Mouse (Mus musculus) kidney, embryonic 14.5 days (tissue): ENCODE data around the gene Nckipsd. TPM values are rescaled to one million over a fixed set of nuclear protein-coding genes. Genes with fewer than 3 reads are reported as not detected.
A peak's percentile ranks its signal among the peaks of the same experiment; 100 is the strongest.

ENCODE experiments used
- ATAC-seq: fragments of 200-750 bp; cut with Nextera tagmentation; 2 replicates; pipeline ENCODE4 v1.8.0; 2017; ENCODE audit warnings: moderate number of reproducible peaks, mild to moderate bottlenecking, moderate TSS enrichment, moderate library complexity; ENCODE audit not compliant: low FRiP score, low TSS enrichment
- H3K27ac ChIP-seq: fragments of 300-500 bp; sonication (generic); 2 replicates; pipeline ENCODE4 v1.5.1; 2014; ENCODE audit warnings: low read depth, mild to moderate bottlenecking, low read length, moderate library complexity, mixed read lengths
- H3K27me3 ChIP-seq: fragments of 300-500 bp; sonication (generic); 2 replicates; pipeline ENCODE4 v1.6.1; 2014; ENCODE audit warnings: mild to moderate bottlenecking, low read length; ENCODE audit not compliant: control insufficient read depth, insufficient read depth
- H3K36me3 ChIP-seq: fragments of 300-500 bp; sonication (generic); 2 replicates; pipeline ENCODE4 v1.6.1; 2014; ENCODE audit warnings: low read length, mixed read lengths; ENCODE audit not compliant: control insufficient read depth, insufficient read depth
- H3K4me1 ChIP-seq: fragments of 300-500 bp; sonication (generic); 2 replicates; pipeline ENCODE4 v1.6.1; 2014; ENCODE audit warnings: low read length, mixed read lengths; ENCODE audit not compliant: control insufficient read depth, insufficient read depth
- H3K4me2 ChIP-seq: fragments of 300-500 bp; sonication (generic); replicated peaks from 2 replicates; pipeline ENCODE4 v1.6.1; 2014; ENCODE audit warnings: low read depth, mild to moderate bottlenecking, low read length
- H3K4me3 ChIP-seq: fragments of 300-500 bp; sonication (generic); 2 replicates; pipeline ENCODE4 v1.5.1; 2014; ENCODE audit warnings: mild to moderate bottlenecking, low read length
- H3K9ac ChIP-seq: fragments of 300-500 bp; sonication (generic); 2 replicates; pipeline ENCODE4 v1.6.1; 2014; ENCODE audit warnings: low read depth, mild to moderate bottlenecking, low read length, moderate library complexity
- H3K9me3 ChIP-seq: fragments of 300-500 bp; sonication (generic); 2 replicates; pipeline ENCODE4 v1.6.1; 2016; ENCODE audit warnings: low read length; ENCODE audit not compliant: control insufficient read depth
- WGBS: fragments of 180-500 bp; shearing (Covaris S2); extraction: QIAGEN DNeasy Blood & Tissue Kit; methylation state at CpG from one replicate; pipeline ENCODE4 v1.1.7; 2014; 5-methylcytosine and 5-hydroxymethylcytosine counted together
- polyA plus RNA-seq: library from polyadenylated mRNA; unstranded; fragments of >200 nt; fragmentation: Nextera tagmentation; extraction: Ambion mirVana; gene quantifications from 2 replicates; pipeline ENCODE4 v1.2.1, GENCODE M21; 2014

Nckipsd gene
- polyA plus RNA-seq, 1 experiment from 2014 or later: 21.7 TPM

GRCm38 (mm10) chr9:108807674-108808073, 494 bp upstream of the Nckipsd start:
- H3K4me1 ChIP-seq: peaks cover 10% of the 10 kb centered on the region
- no peak overlapping the region for H3K4me3 ChIP-seq
- no peaks in the 10 kb centered on the region for H3K27me3 ChIP-seq
- H3K36me3 ChIP-seq: peaks cover 56% of the 10 kb centered on the region
- no peak overlapping the region for H3K27ac ChIP-seq
- ATAC-seq: peak; percentile 5; the same call in 1 of the 2 replicates
- H3K9ac ChIP-seq: no peak overlapping the region
- peak overlapping the region; percentile 96; the same call in 1 of the 2 replicates for H3K4me2 ChIP-seq
- no peaks in the 10 kb centered on the region for H3K9me3 ChIP-seq
- WGBS: 76% methylated on average over 5 of the region's 5 CpGs

GRCm38 (mm10) chr9:108809188-108809587, 1.0 kb downstream of the Nckipsd start:
- Histone ChIP-seq H3K9ac (peak overlapping the region; percentile 81; the same call in 1 of the 2 replicates), H3K4me3 (peak overlapping the region; percentile 85), H3K9me3 (no peaks in the 10 kb centered on the region), H3K4me2 (peak overlapping the region; percentile 96), H3K36me3 (peaks cover 50% of the 10 kb centered on the region), H3K4me1 (peaks cover 10% of the 10 kb centered on the region), H3K27me3 (no peaks in the 10 kb centered on the region), H3K27ac (no peak overlapping the region)
- no peak for ATAC-seq
- 49% methylated on average over 5 of the region's 5 CpGs for WGBS

DNA sequence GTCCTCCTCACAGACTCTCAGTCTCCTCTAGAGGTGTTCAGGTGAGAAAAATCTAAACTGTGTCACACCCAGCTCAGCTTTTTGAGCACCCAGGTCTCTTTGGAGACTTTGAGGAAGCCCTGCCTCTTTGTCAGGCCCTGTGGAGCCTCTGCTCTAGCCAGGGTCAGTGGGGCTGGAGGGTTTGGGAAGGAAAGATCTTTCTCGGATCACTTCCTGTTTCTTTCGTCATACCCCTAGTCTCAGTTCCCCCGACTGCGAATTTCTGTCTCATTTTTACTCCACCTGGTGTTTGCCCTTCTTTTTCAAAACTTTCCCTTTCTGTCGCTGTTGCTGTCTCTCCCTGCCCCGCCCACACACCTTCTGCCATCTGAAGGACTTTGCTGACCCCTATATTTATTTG, 1.6 kb downstream of the Nckipsd start:
- no peak overlapping the region for H3K4me2 ChIP-seq
- WGBS: 69% methylated on average over 6 of the region's 6 CpGs
- no peak overlapping the region for H3K27ac ChIP-seq
- H3K4me3 ChIP-seq: no peak overlapping the region
- no peak for ATAC-seq
- no peaks in the 10 kb centered on the region for H3K27me3 ChIP-seq
- H3K9ac ChIP-seq: no peak overlapping the region
- H3K9me3 ChIP-seq: no peaks in the 10 kb centered on the region
- H3K36me3 ChIP-seq: peaks cover 50% of the 10 kb centered on the region
- peaks cover 10% of the 10 kb centered on the region for H3K4me1 ChIP-seq

DNA sequence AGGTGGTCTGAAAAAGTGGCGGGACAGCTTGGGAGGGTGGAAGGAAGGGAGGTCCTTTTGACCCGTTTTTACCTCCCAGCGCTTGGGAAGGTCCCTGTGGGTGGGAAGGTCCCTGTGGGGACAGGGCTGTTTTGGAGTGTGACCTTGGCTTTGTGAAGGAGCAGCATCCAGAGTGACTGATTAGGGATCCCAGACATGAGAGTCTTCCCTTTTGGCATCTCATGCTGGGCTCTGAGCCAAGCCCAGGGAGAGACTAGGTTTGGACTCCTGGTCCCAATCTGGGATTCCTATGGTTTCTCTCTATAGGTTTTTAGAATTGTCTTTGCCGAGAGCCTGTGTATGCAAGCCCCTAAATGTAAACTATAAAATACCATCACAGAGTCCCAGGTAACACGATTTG, 2.3 kb downstream of the Nckipsd start:
- Histone ChIP-seq H3K36me3 (peaks cover 50% of the 10 kb centered on the region), H3K27ac (no peak overlapping the region), H3K4me1 (peaks cover 10% of the 10 kb centered on the region), H3K27me3 (no peaks in the 10 kb centered on the region), H3K4me2 (no peak overlapping the region), H3K4me3 (no peak overlapping the region), H3K9ac (no peak overlapping the region), H3K9me3 (no peaks in the 10 kb centered on the region)
- WGBS: 87% methylated on average over 5 of the region's 5 CpGs
- no peak for ATAC-seq

- no peaks in the 10 kb centered on the region for H3K9me3 ChIP-seq
- no peaks in the 10 kb centered on the region for H3K27me3 ChIP-seq
- no peak overlapping the region for H3K4me3 ChIP-seq
- H3K27ac ChIP-seq: no peak overlapping the region
- no peak overlapping the region for H3K4me2 ChIP-seq
- H3K4me1 ChIP-seq: no peaks in the 10 kb centered on the region
- H3K36me3 ChIP-seq: peaks cover 45% of the 10 kb centered on the region; the same call in 1 of the 2 replicates
- no peak overlapping the region for H3K9ac ChIP-seq
- 80% methylated on average over 7 of the region's 7 CpGs for WGBS
- ATAC-seq: no peak
Measured at GRCm38 (mm10) chr9:108815557-108815956, 7.4 kb downstream of the Nckipsd start.

GRCm38 (mm10) chr9:108819495-108819894, 11.3 kb downstream of the Nckipsd start:
- Histone ChIP-seq H3K27ac (no peak overlapping the region), H3K27me3 (peaks cover 18% of the 10 kb centered on the region), H3K36me3 (peaks cover 25% of the 10 kb centered on the region; the same call in 1 of the 2 replicates), H3K9me3 (no peaks in the 10 kb centered on the region), H3K9ac (no peak overlapping the region), H3K4me2 (no peak overlapping the region), H3K4me1 (no peaks in the 10 kb centered on the region), H3K4me3 (no peak overlapping the region)
- 71% methylated on average over 3 of the region's 3 CpGs for WGBS
- no peak; the same call in 1 of the 2 replicates for ATAC-seq

- Histone ChIP-seq H3K27me3 (peaks cover 24% of the 10 kb centered on the region), H3K9ac (no peak overlapping the region), H3K4me2 (no peak overlapping the region), H3K4me1 (no peaks in the 10 kb centered on the region), H3K4me3 (no peak overlapping the region), H3K9me3 (no peaks in the 10 kb centered on the region), H3K36me3 (peaks cover 19% of the 10 kb centered on the region; the same call in 1 of the 2 replicates), H3K27ac (no peak overlapping the region)
- no peak for ATAC-seq
- 61% methylated on average over 5 of the region's 5 CpGs for WGBS
Measured at GRCm38 (mm10) chr9:108820077-108820476, 11.9 kb downstream of the Nckipsd start.

DNA sequence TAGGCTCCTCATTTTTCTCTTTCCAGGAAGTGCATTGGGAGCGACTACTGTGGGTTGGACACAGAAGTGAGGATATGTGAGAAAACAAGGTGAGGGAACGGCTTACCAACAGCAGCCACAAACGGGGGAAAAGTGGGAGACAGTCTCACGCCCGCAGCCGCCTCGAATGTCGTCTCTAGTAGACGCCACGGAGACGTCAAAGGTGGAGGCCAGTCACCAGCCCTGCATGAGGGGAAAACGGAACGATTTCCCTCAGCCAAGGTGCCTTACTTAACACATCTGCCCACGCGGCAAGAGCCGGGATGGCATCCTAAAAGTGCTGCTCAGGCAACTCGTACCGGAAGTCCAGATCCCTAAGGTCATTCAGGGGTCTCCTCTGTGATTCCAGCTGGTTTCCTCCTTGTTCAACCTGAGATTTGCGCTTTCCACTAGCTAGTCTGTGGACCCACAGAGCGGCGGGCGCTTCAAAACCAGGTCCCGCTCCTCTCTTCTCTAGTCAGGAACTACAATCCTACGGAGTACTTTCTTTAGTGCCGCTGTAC, 16.0 kb downstream of the Nckipsd start:
- Histone ChIP-seq H3K27me3 (peaks cover 62% of the 10 kb centered on the region), H3K4me2 (no peak overlapping the region), H3K9ac (no peak overlapping the region), H3K4me3 (no peak overlapping the region), H3K27ac (no peak overlapping the region), H3K4me1 (peaks cover 7% of the 10 kb centered on the region), H3K36me3 (no peaks in the 10 kb centered on the region), H3K9me3 (no peaks in the 10 kb centered on the region)
- no peak for ATAC-seq
- WGBS: 5% methylated on average over 25 of the region's 25 CpGs

- H3K4me3 ChIP-seq: no peak overlapping the region
- peaks cover 68% of the 10 kb centered on the region for H3K27me3 ChIP-seq
- no peak overlapping the region for H3K4me2 ChIP-seq
- H3K27ac ChIP-seq: no peak overlapping the region
- no peak overlapping the region for H3K9ac ChIP-seq
- H3K9me3 ChIP-seq: no peaks in the 10 kb centered on the region
- H3K4me1 ChIP-seq: peaks cover 7% of the 10 kb centered on the region
- ATAC-seq: peak; percentile 9; the same call in 1 of the 2 replicates
- no peaks in the 10 kb centered on the region for H3K36me3 ChIP-seq
- 1% methylated on average over 31 of the region's 31 CpGs for WGBS
Measured at GRCm38 (mm10) chr9:108824755-108825413, 16.7 kb downstream of the Nckipsd start.
